Mouse (Mus musculus) adrenal gland, postnatal 4 days (tissue): ENCODE results near the gene Ly6g5b. TPM values are rescaled to one million over a fixed set of nuclear protein-coding genes. Genes with fewer than 3 reads are reported as not detected.
"Not testable (repeated sequence)": the region's sequence is repeated elsewhere in the genome, so short reads cannot be mapped to it uniquely, and the experiment has no call there.

ENCODE experiments used
- DNase-seq, 2 experiments: peaks; one replicate each; pipeline ENCODE4 v3.0.0; 2021 to 2022; ENCODE audit warnings: low spot score in 2 of 2, mixed read lengths in 2 of 2
- total RNA-seq, 2 experiments: library from RNA; stranded (reverse); gene quantifications; 2 replicates each; pipeline ENCODE4 v1.2.3; 2021

The Ly6g5b gene
- total RNA-seq, 2 experiments from 2014 or later = 0.62 to 1.4 TPM

DNA sequence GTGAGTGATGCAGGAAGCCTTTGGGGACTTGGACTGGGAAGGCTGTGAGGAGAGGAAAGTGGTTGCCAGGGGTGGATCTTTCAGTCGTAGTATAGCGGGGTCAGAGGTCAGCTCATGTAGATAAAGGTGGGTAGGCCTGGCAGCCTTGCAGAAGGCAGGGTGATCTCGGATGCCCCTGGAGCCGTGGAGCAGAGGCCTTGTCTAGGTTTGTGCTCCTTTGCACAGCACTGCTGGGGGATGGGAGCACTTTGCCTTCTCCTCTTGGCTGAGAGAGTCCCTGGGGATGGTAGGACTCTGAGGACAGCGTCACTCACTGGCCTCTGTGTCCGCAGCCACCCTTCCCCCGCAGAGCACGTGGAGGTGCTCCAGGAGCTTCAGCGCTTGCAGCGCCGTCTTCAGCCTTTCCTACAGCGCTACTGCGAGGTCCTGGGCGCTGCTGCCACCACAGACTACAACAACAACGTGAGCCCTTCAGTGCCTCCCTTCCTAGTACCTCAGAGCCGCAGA, 25.3 kb upstream of the Ly6g5b start:
- no peak for DNase-seq

GRCm38 (mm10) chr17:35139269-35139668, 24.0 kb upstream of the Ly6g5b start:
- DNase-seq = no peak

DNA sequence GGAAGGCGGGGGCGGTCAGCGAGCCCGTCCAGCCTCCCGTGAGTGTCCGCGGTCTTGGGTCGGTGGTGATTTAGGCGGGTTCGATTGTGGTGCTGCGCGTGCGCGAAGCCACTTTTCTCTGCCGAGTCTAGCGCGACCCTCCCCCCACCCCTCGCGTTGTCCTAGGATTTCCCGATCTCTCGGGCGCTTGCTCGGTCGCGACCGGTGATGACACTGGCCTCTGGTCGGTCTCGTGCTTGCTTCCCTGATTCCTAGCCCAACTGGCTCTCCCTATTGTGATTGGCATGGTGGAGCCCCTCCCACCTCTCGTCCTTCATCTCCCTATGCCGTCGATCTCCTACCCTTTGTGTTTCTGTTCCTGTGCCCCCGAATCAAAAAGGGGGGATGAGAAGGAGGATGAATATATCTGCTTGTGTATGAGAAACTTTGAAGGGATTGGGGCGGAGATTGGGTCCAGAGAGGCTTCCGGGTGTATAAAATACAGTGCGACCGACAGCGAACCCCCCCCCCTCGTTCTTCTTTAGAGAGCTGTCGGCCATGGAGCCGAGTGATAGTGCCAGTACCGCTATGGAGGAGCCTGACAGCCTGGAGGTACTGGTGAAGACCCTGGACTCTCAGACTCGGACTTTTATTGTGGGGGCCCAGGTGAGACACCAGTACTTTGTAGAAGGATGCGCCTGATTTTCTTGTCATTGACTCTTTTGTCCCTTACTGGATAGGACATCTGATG, 20.5 kb upstream of the Ly6g5b start:
- no peak for DNase-seq

- peak; percentile 91 to 92 for DNase-seq
Observed at GRCm38 (mm10) chr17:35134801-35135590, 19.8 kb upstream of the Ly6g5b start, which contains the start of gene Bag6. Gene Bag6 (plus strand): TSS chr17:35135178.

DNA sequence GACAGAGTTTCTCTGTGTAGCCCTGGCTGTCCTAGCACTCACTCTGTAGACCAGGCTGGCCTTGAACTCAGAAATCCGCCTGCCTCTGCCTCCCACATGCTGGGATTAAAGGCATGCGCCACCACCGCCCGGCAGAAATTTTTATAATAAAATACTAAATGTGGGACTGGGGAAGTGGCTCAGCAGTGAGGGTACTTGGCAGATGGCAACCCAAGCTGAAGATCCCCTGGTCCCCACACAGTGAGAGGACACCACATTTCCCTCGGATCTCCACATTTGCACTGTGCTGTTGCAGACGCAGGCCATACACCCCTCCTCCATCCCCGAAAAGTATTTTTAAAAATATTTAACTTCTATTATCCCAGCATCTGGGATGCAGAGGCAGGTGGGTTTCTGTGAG, 18.3 kb upstream of the Ly6g5b start:
- no peak for DNase-seq

GRCm38 (mm10) chr17:35132174-35132560, 16.9 kb upstream of the Ly6g5b start:
- no peak for DNase-seq

DNA sequence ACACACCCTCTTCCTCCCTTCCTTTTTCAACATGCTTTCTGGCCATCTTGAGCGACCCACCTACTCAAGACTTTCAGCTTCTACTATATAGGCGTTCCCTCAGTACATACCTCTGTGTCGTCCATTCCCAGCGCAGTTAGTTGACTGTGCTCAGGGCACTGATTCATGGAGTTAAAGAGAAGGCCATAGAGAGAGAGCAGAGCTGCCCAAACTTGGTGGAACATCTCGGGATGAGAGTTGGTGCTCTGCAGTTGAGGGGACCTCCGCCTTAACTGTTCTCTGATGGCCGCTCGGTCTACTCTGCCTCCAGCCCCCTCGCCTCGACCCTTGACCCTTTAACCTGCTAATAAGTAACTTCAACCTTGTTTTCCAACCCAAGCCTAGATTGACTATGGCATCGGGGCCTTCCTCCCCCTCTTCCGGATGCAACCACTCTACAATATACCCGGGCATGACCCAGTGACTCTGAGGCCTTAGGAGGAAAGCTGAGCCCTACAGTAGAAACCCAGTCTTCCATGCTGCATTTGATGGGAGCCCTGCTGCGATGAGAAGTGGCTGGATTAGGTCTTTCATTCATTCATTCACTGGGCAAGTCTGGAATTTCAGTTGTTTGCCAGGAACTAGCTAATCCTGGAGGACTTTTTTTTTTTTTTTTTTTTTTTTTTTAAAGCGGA, 16.4 kb upstream of the Ly6g5b start, which contains the start of gene Apom:
TSS of gene Apom (minus strand) at position 551 of the 674 bp plus-strand sequence.
- DNase-seq = no peak

DNA sequence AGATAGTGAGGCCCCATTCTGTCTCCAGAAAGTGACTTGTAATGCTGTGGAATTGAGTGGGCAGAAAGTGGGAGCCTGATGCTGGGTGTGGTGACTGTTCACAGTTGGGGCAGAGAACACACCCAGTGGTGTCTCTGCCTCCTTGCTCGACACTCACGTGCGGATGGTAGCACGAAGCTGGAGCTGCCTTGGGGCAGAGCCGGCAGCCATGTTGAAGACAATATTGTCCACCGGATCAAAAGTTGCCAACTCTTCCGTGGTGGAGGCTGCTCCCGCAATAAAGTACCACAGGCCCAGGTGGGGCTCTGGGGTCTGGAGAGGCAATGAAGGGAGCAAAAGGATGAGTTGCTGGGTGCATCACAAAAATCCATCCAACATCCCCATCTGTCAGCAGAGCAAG, 15.8 kb upstream of the Ly6g5b start:
- DNase-seq = no peak

GRCm38 (mm10) chr17:35128996-35129395, 13.8 kb upstream of the Ly6g5b start:
- no peak for DNase-seq

GRCm38 (mm10) chr17:35127017-35127416, 11.8 kb upstream of the Ly6g5b start:
- DNase-seq = no peak

DNA sequence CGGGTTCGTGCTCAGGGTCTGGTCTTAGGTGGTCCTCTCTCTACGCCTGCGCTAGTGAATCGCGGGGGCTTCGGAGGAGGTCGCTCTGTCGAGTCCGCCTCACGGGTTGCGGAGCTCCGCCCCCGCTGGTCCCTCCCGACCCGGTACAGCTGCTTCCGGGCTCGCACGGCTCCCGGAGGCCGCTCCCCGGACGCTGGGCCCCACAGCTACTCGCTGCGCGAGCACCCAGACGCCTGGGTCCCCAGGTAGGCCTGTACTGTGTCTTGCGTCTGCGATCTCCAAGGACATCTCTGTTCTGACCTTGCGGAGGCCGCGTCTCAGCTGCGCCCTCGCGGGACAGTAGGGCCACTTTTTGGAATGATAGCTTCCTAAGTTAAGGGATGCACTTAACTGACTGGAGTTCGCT, 11.0 kb upstream of the Ly6g5b start, which contains the start of gene D17H6S53E:
TSS of gene D17H6S53E (plus strand) at position 168 of the 406 bp plus-strand sequence.
- DNase-seq = peak in 1 of 2 experiments; percentile 51

- no peak for DNase-seq
Observed at GRCm38 (mm10) chr17:35125578-35125977, 10.3 kb upstream of the Ly6g5b start.

DNA sequence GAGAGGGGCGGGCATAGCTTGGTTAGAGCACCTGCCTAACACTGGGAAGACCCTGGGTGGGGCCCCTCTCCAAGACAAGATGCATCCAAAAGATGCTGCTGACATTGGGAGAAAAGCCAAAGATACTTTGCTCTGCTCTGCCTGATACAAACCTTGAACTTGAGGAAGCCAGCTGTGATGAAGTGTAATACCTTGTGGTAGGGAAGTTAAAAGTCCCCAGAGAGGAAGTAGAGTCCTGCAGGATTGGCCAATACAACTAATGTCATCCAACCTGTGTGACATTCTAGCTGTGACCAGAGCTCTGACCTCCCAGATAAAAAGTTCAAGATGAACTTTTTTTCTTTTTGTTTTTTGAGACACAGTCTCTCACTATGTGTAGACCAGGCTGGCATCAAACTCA, 9.9 kb upstream of the Ly6g5b start:
- no peak for DNase-seq

DNA sequence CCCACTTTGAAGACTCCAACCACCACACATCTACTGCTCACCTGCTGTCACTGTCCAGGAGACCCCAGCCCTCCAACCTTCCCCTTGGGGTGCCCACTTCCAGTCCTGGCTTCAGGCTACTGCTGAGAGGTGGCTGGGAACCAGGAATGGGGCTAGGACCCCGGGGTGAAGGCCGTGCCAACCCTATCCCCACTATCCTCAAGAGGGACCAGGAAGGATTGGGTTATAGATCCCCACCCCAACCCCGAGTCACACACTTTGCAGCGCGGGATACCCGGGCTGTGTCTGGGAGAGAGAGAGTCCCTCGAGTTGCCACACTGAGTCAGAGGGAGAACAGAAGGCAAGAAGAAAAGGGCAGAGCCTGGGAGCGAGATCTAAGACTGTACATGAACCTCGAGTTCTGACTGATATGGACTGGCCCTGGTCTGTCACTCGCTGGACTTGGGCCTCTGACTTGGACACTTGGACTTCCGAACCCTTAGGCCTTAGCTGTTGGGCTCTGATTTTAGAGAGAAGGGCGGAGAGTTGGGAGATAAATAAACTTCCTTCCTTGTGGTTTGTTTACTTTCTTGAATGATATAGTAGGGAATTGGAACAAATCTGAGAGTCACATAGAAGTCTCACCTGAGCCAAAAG, 9.2 kb upstream of the Ly6g5b start:
- DNase-seq = not testable (repeated sequence)

DNA sequence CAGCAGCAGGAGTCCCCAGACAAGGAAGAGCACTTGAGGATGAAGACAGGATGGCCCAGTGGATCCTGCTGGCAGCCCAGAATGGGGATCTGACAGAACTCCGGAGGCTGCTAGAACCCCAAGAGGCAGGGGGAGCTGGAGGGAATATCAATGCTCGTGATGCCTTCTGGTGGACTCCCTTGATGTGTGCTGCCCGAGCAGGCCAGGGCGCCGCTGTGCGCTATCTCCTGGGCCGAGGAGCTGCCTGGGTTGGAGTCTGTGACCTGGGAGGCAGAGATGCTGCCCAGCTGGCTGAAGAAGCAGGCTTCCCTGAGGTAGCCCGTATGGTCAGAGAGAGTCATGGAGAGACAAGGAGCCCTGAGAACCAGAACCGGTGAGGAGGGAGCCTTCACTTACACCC, 8.1 kb upstream of the Ly6g5b start:
- not testable (repeated sequence) for DNase-seq

GRCm38 (mm10) chr17:35121871-35122303, 6.7 kb upstream of the Ly6g5b start, which contains the start of gene Csnk2b:
Gene Csnk2b (minus strand): TSS chr17:35122053.
- DNase-seq = no peak

DNA sequence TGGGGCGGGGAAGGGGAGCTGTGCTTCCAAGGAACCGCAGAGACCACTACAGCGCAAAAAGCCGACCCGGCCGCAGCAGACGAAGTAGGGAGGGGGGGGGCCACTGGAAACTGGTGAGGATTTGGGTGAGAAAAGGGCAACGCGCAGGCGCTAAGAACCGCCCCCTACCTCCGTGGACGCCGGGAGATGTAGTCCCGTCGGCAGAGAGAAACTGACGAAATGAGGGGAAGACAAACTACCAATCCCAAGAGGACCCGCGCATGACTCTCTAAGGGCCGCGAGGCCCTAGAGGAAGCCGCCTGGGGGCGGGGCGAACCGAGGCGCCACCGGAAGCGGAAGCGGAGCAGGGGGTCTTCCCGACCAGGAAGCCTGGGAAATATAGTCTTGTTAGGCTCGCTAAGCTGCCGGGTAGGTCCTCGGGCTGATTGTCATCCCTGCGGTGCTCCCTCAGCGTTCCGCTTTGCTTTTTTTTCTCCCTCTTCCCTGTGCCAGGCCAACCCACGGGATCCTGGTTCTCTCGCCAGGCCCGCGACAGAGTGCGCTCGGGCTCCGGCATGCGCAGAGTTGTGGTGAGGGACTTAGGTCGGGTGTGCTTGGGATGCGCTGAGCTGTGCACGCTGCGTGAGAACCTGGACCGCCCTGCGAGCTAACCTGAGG, 6.0 kb upstream of the Ly6g5b start, which contains the start of gene Gpank1:
TSS of gene Gpank1 (plus strand) at position 313 of the 657 bp plus-strand sequence.
- DNase-seq = peak; percentile 83 to 94

- DNase-seq = no peak
Observed at GRCm38 (mm10) chr17:35120745-35121142, 5.5 kb upstream of the Ly6g5b start.

DNA sequence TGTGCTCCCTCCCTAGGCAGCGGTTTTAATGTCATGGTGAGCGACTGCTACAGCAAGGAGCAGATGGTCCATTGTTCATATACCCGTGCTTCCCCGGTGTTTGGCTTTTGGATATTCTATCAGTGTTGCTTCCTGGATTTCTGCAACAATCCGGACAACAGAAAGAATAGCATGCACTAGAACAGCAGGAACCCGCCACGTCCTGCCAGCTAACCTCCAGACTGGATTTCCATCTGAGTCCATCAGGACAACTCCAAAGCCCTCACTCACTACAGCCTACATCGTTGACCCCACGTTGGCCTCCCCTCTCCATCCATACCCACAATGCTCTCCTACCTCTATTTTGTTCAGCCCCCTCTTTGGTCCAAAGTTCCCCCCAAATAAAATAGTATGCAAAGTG, 3.5 kb downstream of the Ly6g5b start:
- no peak for DNase-seq

DNA sequence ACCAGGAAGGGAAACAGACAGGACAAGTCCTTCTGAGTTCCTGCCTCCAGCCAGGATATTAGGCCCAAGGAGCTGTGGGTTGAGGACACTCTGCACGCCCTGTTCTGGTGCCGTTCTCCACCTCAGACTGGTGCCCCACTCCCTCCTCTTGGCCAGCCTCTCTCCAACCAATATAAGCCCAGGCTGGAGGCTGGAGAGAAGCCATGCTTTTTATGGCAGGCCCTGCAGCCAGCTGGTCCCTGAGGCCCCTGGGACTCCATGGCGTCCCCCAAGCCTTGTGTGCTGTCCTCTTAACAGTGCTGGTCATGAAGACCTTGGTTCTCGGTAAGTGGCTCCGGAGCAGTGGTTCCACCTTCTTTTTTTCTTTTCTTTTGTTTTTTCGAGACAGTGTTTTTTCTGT, 7.1 kb downstream of the Ly6g5b start, which contains the start of gene Ly6g5c:
TSS of gene Ly6g5c (plus strand) at position 183 of the 400 bp plus-strand sequence.
- DNase-seq = no peak
